Mouse (Mus musculus) layer of hippocampus, postnatal 14 days (tissue): ENCODE data around the gene Mllt6. TPM values are rescaled to one million over a fixed set of nuclear protein-coding genes. Genes with fewer than 3 reads are reported as not detected.
"Not testable (repeated sequence)": the region's sequence is repeated elsewhere in the genome, so short reads cannot be mapped to it uniquely, and the experiment has no call there.

Experiments used
- DNase-seq, 2 experiments: peaks; one replicate each; pipeline ENCODE4 v3.0.0; 2021 to 2022; ENCODE audit warnings: low spot score in 2 of 2, mixed read lengths in 1 of 2
- long read RNA-seq, 2 experiments: library from polyadenylated mRNA; stranded (forward); transcript quantifications; one replicate each; pipeline ENCODE4 v2.0.0; 2021
- total RNA-seq, 2 experiments: library from RNA; stranded (reverse); gene quantifications; 2 replicates each; pipeline ENCODE4 v1.2.3; 2021

Mllt6 gene
- total RNA-seq, result 10 to 100 TPM; 72.8 to 83.8 TPM
- long read RNA-seq, experiment 1, partial matches to known transcripts, result 2 of 6 reads
- long read RNA-seq, experiment 1, other reads (novel, unspliced or antisense), result 4 of 6 reads
- long read RNA-seq, experiment 2, partial matches to known transcripts, result 2 of 12 reads
- long read RNA-seq, experiment 2, other reads (novel, unspliced or antisense), result 10 of 12 reads

- DNase-seq, result peak; percentile 59 to 73
Observed at GRCm38 (mm10) chr11:97662893-97663527, at the start of gene Mllt6. TSS of gene Mllt6 (plus strand) at chr11:97663414.

DNA sequence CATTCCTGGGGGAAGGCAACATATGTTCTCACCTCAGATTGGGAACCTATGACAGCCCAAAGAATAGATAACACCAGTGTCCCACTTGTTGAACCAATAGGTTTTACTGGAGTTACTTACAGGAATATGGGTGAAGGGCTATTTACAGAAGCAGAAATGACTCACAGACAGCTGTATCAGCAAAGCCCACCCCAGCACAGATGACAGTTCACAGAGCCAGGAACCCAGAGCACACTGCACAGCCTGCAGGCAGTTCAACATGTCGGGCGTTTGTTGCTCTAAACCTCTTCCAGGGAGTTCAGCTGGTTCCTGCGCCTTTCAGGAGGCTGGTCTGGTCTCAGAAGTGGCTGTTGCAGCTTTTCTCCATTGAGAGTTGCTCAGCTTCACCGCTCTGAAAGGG, 47.9 kb upstream of the Mllt6 start:
- DNase-seq, result no peak

DNA sequence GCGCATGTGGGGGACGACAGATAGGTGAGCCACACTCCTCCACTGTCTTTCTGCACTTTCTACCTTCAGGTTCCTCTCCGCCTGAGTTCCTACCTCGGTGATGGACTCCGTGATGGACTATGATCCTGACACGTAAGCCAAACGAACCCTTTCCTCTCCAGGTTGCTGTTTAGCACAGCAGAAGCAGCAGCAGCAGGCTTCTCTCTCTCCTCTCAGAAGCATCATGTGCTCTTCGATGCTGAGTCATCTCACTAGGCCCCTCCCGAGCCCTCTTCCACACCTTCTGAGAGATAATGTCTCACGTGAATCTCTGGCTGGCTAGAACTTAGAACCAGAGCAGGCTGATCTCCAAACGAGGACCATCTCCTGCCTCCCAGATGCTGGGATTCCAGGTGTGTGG, 44.8 kb upstream of the Mllt6 start:
- no peak for DNase-seq

GRCm38 (mm10) chr11:97619391-97619795, 43.8 kb upstream of the Mllt6 start:
- peak; percentile 52 to 78 for DNase-seq

DNA sequence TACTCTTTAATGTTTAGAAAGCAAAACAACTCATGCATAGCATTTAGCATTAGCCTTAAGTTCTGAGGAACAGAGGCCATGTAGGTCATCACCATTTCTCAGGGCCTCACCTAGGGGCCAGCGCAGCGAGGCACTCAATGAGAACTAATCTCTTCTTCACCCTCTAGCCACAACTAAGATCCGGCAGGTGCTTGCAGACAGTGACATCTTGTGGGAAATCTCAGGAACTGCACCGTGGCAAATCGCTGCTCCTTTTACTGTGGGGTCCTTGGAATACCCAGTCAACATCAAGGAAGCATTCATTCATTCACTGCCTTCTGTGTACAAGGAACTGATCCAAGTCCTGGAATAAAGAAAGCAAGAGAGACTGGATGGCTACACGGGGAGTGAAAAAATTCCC, 40.8 kb upstream of the Mllt6 start:
- peak; percentile 75 to 83 for DNase-seq

DNA sequence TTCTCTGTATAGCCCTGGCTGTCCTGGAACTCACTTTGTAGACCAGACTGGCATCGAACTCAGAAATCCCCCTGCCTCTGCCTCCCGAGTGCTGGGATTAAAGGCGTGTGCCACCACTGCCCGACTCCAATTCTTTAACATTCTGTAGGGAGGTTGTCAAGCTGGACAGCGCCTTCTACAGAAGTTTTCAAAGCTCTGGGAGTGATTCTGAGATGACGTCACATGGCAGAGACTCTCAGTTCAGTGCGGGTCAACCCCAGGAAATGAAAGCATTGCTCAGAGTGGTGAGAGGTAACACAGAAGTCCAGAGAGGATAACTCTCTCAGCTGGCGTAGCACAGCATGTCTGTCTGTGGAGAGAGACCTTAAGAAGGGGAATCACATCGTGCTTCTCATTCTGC, 40.0 kb upstream of the Mllt6 start:
- DNase-seq, result no peak

- DNase-seq, result no peak
Observed at GRCm38 (mm10) chr11:97625551-97625950, 37.7 kb upstream of the Mllt6 start.

GRCm38 (mm10) chr11:97626431-97626830, 36.8 kb upstream of the Mllt6 start:
- DNase-seq, result no peak

DNA sequence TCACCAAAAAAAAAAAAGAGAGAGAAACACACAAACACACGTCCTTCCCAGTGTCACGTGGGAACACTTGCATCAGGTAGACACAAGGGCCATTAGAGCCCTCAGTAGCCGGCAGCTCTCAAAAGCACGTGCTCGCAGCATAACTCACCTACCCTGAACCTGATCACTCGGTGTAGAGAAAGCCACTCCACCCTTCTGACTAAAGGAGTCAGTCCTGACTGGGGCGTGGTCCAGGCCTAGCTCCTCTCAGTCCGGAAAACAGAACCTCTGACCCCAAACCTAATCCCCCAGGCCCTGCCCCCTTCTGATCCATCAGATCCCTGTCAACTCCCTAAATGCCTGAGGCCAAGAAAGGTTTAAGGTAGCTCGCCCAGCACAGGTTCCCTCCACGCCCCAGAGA, 36.4 kb upstream of the Mllt6 start:
- DNase-seq, result no peak

DNA sequence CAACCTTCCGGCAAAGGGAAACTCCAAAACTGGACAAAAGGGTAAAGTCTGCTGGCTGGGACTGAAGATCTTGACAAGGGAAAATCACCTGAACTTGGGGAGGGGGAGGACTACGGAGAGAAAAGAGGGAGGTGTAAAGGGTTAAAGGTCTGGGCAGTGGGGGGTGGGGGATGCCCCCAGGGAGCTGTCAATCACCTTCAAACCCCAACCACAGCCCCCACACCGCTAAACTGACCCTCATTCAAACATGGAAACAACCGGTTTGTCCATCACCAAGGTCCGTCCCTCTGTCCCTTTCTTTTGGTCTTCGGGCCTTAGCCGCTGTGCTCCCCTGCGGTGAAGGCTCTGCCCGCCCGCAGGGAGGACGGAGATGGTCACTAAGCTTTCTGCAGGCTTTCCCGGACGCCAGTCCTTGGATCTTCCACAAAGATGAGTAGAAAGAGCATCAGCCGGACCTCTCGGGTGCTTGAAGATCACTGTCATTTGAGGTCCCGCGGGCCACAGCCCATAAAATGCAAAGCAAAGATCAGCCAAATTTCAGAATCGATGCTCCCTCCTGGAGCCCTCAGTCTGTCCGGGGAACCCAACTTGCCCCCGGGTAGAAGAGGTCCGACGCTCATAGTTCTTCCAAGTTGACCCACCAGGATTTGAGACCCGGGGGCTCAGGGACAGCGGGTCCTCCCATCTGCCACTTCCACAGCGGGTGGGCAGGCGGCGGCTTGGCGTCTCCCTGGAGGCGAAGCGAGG, 35.5 kb upstream of the Mllt6 start:
- no peak for DNase-seq

GRCm38 (mm10) chr11:97628303-97628567, 35.0 kb upstream of the Mllt6 start:
- no peak for DNase-seq

DNA sequence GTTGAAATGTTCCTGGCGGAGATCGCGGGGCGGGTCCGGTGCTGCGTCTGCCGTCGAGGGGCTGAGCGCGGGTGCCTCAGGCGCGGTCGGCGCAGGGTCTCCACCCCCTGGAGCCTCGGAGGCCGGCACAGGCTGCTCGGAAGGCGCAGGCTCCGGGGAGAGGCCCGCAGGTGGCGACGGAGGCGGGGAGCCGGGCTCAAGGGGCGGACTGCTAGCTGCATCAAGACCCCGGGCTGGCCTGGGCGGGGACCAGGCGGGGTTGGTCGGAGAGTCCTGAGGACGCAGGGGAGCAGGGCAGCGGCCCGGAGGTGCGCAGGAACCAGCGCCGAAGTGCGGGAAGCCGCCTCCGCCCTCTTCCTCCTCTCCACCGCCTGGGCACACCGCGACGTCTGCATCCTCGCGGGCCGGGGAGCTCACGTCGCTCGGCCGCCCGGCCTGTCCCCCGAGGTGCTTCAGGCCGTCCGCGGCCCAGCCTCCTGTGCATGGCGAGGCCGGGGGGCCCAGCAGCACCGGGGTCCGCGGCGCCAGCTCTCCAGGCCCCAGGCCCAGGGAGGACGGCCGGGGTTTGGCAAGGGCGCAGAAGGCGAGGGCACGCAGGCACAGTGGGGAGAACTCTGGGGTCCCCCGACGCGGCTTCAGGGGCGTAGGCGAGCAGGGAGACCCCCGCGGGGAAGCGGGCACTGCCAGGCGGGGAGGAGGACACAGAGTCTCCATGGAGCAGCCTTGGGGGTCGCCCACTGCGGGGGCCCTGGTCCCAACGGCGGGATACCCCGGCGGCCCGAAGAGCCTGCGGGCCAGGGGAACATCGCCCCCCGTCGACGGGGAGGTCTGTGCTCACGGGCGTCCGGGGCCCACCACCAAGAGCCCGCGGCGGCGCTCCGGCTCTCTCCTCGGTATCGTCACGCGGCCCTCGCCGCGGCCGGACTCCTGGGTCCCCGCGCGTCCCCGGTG, 34.4 kb upstream of the Mllt6 start:
- no peak for DNase-seq

DNA sequence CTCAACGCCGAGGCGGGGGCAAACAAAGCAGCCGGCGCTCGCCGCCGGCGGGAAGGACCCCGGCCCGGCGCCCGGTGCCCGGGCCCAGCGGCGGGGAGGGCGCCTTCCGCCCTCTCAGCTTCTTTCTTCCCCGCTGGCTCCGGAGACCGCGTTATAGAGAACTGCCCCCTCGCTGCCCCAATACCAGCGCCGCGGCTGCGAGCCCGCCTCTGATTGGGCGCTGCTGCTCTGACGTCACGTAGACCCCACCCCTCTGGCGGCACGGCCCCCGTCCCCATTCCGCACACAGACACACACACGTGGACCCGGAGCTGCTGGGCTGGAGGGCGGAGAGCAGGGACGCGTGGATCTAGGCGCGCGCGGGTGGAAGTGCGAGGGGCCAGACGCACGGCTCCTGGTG, 33.6 kb upstream of the Mllt6 start, which contains the start of gene Epop:
Gene Epop (minus strand): TSS at position 127 of the 400 bp plus-strand sequence.
- DNase-seq, result peak; percentile 89 to 95

- no peak for DNase-seq
Observed at GRCm38 (mm10) chr11:97631046-97631445, 32.2 kb upstream of the Mllt6 start.

- DNase-seq, result no peak
Observed at GRCm38 (mm10) chr11:97631500-97631899, 31.7 kb upstream of the Mllt6 start.

DNA sequence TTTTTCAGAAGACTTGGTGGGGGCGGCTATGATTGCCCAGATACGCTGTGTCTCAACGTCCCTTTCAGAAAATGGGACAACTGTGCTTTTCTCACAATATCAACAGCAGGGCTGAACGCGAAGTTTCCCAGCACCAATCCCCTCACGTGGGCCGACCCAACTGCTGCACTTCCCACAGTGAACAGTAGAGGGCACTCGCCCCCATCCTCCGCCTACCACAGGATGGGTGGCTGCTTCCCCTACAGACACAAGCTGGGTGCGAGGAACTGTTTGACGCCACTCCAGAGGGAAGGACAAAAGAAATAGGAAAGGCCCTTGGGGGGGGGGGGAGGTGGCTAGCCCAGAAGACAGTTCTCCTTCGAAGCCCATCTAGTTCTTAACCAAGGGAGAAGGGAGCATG, 31.3 kb upstream of the Mllt6 start:
- DNase-seq, result peak; percentile 86 to 87

DNA sequence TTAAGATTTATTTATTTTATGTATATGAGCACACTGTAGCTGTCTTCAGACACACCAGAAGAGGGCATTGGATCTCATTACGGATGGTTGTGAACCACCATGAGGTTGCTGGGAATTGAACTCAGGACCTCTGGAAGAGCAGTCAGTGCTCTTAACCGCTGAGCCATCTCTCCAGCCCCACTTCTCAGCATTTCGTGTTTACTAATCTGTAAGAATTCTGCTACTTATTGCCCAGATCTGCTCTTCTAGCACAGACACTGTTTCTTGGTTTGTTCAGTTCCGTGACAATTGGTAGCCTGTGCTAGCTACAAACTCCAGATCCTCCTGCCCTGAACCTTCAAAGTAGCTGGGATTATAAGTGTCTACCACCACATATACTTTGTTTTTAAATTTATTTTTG, 30.8 kb upstream of the Mllt6 start:
- DNase-seq, result not testable (repeated sequence)

DNA sequence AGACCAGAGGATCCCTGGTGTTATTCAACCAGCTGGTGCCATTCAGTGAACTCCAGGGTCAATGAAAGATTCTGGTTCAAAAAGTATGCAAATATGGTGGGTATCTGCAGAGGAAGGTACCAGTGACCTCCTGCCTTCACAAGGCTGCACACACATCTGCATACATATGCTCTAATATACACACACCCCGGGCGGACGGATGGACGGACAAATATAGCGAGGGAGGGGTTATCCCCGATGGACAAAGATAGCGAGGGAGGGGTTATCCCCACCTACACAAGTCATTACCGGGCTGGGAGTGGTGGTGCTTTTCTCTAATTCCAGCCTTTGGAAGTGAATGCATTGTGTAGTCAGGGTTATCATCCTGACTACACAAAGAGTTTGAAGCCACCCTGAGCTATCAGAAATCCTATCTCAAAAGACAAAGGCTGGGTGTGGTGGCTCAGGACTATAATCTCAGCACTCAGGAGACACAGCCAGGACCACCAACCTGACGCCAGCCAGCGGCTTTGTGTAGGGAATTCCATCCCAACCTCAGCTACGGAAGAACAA, 27.7 kb upstream of the Mllt6 start:
- DNase-seq, result no peak

- DNase-seq, result no peak
Observed at GRCm38 (mm10) chr11:97641668-97642067, 21.5 kb upstream of the Mllt6 start.

DNA sequence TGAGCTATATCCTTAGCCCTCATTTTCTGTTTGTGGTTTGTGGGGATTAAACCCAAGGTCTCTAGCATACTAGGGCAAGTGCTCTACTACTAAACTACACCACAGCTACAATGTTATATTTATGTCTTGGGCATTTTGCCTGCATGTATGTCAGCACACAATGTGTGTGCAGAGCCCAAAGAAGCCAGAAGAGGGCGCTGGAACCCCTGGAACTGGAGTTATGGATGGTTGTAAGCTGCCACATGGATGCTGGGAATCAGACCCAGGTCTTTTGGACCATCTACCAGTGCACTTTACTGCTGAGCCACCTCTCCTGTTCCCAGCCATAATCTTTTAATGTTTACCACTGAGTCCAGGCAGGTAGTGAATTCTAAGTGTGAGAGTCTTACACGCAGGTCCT, 20.5 kb upstream of the Mllt6 start:
- DNase-seq, result no peak

DNA sequence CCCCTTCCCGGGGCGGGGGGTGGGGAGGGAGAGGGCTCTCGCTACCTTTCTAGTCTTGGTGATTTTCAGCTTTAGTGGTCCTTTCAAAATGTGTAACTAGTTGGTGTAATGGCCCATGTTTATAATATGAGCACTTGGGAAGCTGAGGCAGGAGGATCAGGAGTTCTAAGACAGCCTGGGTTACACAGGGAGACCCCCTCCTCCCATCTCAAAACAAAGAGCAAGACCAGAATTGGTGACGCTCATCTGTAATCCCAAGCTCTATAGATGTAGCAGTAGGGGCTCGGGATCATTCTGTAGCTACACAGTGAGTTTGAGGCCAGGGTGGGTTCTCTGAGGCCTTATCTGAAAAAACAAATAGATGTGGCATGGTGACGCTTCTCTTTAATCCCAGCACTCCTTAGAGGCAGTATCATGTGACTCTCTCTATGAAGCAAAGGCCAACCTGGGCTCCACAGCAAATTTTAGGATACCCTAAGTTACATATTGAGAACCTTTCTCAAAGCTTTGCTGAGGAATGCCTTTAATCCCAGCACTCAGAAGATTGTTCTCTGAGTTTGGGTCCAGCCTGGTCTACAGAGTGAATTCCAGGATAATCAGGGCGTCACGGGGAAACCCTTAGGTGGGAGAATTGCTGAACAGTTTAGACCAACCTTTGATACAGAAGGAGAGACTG, 19.7 kb upstream of the Mllt6 start:
- no peak for DNase-seq
